Mouse (Mus musculus) T-helper 2 cell (primary cell): Measurements from ENCODE around the gene Coa4.

Experiments
- in situ Hi-C: fragments of 300-600 bp; cut with MboI, MseI; formaldehyde crosslinking; loops from one replicate; pipeline ENCODE4 v1.15.1; 2025; ENCODE audit warnings: high pct_unique_total_duplicates

Gene Coa4

DNA sequence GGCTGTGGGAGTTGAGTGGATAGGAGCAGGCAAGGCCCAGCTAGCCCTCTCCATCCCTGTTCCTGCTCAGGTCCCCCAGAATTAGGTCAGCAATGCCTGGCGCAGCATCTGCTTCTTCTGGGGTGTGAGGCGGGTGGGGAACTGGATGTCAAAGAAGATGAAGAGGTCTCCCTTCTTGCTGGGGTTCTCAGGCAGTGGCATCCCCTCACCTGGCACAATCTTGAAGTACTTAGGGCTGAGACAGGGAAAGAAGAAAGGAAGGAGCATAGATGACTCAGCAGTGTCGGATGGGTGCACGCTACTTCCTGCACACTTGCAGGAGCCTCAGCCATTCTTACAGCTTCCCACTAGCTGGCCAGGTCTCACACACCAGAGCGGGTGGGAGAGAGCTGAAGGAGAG lies 33.8 kb upstream of the Coa4 start:
- in situ Hi-C loops: no loop called here

DNA sequence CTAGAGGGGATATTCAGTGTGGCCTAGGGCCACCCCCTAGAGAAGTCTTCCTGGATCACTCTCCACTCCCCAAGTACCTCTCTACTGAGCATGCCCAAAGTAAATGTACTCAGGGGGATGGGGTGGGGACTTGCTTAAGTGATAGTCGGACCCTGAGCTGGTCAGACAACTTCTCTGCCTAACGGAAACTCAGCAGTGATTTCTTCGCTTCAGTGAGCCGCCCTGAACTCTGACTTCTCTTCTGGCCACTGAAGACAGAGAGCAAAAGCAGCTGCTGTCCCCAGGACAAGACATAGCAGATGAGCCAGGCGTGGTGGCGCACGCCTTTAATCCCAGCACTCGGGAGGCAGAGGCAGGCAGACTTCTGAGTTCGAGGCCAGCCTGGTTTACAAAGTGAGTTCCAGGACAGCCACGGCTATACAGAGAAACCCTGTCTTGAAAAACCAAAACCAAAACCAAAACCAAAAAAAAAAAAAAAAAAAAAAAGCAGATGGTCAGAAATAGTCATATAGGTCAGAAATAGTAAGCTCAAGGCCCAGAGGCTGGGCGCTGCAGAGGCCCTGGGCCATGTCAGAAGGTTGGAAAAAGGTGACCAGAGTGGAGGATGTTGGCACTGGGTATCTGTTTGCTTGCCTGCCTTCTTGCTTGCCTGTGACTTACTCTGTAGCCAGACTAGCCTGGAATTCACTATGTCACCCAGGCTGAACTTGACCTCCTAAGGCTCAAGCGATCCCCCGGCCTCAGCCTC lies 32.0 kb upstream of the Coa4 start:
- in situ Hi-C loops: no loop called here

DNA sequence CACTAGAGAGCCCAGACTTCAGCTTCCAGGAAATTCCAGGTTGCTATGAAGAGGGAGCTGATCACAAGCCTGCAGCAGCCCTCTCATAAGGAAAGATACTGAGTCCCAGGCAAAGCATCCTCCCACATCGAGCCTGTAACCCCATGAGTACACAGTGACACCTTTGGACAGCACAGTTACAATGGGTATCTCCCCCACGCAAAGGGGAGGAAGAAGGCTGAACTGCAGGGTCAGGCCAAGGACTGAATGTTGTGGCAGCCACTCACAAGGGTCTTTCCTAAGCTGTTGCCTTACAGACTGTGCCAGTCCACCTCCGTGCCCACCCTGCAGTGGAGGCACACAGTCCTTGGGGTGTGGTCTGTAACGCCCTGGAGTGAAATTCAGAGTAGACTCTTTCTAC lies 30.4 kb upstream of the Coa4 start:
- in situ Hi-C loops: no loop called here

DNA sequence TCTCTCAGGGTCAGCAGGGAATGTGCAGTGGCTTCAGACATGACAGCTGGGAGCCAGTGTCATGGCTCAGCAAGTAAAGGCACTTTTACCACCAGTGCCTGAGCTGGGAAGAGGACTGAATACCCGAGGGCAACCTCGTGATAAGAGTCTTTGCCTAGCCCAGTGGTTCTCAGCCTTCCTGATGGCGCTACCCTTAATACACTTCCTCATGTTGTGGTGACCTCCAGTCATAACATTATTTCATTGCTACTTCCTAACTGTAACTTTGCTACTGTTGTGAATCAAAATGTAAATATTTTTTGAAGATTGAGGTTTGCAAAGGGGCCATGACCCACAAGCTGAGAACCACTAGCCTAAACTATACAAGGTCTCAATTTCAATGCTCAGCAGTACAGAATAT lies 28.2 kb upstream of the Coa4 start:
- in situ Hi-C loops: no loop called here

DNA sequence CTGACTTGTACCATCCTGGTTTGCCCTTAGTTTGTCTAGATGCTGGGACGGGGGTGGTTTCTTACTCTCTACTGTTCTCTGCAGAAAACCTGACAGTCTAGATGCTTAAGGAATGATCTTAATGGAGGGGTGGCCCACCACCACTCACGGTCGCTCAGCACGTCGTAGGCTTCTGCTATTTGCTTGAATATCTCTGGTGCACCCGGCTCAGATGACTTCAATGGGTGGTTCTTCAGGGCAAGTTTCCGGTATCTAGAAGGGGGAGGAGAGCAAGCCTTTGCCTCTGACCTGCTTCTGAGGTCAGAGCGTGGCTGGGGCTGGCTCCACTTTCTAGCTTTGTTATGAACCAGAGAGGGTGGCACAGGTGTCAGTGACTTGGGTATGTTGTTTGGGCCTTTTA lies 25.3 kb upstream of the Coa4 start:
- in situ Hi-C loops: no loop called here

DNA sequence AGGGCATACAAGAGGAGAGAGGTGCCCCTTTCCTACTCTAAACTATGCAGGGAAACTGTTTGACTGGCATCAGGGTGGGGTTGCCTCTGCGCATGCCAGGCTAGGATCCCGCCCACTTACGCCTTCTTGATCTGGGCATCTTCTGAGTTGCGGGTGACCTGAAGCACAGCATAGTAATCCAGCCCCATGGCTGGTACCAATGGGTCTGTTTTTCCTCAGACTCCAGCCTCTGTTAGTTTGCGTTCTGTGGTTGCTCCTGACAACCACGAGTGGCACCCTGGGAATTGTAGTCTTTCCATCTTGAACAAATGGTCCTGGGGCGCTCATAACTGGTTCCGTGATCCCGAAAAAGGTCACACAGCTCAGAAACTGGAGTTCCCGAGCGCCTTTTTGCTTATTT lies 22.3 kb upstream of the Coa4 start, which contains the start of gene Dnajb13:
TSS of gene Dnajb13 (minus strand) at position 388 of the 400 bp plus-strand sequence.
- in situ Hi-C loops: no loop called here

DNA sequence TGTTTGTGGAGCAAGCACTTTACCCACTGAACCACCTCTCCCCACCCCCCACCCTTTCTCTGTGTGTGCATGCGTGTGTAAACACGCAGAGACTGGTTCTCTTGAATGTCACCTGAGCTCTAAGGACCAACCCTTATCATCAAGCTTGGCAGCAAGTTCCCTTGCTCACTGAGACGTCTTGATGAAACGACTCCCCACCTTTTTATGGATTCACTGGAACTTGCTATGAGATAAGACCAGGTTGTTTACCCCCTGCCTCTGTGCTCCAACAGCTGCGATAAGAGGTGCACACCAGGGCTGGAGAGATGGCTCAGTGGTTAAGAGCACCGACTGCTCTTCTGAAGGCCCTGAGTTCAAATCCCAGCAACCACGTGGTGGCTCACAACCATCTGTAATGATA lies 16.7 kb upstream of the Coa4 start:
- in situ Hi-C loops: no loop called here

DNA sequence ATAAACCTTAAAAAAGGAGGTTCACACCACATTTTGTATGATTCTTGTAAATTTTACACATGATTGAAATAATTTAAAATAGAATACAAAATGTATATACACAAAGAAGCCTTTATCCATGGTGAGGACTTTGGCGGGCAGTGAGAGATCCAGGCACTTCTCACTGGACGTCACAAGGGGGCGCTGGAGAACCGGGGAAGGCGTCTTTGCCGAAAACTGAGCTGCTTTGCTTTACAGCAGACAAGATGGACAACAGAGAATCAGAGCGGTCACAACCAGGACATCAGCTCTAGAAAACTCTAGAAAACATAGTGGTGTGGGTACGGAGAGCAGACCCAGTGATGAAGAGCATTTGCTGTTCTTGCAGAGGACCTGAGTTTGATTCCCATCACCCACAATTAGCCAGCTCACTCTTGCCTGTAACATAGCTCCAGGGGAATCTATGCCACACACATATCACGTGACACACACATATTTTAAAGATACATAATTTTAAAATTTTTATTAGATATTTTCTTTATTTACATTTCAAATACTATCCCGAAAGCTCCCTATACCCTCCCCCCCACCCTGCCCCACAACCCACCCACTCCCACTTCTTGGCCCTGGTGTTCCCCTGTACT lies 16.1 kb upstream of the Coa4 start:
- in situ Hi-C loops: no loop called here

DNA sequence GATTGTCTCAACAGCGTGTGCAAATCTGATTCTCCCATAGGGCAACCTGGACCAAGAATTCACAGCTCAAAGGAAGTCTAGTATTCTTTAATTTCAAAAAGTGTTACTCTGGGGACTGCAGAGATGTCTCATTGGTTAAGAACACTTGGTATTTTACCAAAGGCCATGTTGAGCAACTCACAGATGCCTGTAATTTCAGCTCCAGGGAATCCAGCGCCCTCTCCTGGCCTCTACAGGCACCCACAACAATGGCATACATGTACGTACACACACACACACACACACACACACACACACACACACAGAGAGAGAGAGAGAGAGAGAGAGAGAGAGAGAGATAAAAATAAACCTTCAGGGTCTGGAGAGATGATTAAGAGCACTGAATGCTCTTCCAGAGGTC lies 14.6 kb upstream of the Coa4 start:
- in situ Hi-C loops: no loop called here

DNA sequence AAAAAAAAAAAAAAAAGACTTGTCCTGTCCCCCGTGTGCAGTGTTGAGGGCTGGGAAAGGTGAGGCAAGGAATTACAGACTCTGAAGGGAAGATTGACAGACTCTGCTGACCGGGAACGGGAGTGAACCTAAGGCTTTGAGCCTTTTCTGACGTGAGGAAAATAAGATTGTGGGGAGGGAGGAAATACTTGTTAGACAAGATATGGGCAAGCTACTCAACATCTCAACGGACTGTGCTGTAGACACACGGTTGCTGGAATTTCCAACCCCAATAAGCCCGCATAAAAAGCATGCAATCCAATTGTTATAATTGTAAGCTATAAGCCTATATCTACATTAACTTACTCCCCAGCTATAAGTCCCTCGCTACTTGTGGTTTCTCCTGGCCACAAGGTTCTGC lies 12.2 kb upstream of the Coa4 start:
- in situ Hi-C loops: no loop called here

DNA sequence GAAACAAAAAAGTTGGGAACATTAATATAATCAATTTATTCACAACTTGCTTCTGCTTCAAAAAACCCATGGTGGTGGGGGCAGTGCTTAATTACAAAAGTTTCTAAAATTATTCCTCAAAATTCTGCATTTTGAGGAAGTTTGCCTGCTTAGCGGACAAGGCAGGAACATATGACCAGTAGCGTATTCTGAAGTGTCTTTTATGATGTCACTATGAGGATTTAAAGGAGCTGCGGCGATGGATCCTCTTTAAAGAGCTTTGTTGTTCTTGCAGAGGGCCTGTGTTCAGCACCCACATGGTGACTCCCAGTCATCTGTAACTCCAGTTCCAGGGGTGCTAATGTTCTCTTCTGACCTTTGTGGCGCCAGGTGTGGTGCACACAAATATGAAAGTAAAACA lies 6.1 kb upstream of the Coa4 start:
- in situ Hi-C loops: no loop called here

DNA sequence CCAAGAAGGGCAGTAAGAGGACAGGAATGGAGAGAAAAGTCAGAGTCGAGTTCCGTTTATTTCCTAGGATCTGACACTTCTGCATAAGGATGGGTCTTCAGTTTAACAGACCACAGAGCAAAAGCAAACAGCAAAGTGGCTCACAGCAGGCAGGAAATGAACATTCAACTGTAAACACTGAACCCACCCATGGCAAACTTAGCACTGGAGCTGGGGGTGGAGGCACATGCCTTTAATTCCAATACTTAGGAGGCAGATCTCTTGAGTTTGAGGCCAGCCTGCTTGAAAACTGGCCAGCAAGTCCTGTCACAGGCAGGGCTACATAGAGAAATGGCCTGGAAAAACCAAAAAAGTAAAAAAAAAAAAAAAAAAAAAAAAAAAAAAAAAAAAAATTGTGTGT lies 3.4 kb upstream of the Coa4 start:
- in situ Hi-C loops: no loop called here

DNA sequence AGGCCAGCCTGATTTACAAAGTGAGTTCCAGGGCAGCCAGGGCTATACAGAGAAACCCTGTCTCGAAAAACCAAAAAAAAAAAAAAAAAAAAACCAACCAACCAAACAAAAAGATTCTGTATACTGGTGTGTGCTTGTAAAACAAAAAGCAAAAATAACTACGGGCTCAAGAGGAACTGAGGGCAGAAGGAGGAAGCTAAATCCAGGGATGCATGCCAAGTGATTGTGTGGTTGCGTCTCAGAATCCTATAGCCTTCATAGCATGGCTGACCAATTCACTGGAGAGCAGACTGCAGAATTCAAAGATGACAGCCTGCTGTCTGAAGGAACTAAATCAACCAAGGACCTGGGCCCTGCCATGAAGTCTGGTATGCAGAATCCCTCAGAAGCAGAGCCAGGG lies 2.7 kb upstream of the Coa4 start:
- in situ Hi-C loops: no loop called here

DNA sequence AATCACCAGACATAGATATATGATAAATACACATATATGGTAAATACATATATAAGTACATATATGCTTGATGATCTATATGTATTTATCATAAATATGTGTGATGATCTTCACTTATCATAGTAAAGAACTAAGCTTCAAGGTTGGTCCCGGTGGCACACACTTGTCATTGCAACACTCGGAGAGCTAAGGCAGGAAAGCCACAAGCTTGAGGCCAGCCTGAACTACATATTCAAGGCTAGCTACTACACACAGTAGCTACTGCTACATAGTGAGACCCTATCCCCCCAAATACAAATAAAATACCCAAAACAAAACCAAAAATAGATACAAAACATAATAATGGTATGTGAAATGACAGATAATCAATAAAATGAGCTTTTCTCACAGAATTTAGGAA lies 1.0 kb upstream of the Coa4 start:
- in situ Hi-C loops: no loop called here

DNA sequence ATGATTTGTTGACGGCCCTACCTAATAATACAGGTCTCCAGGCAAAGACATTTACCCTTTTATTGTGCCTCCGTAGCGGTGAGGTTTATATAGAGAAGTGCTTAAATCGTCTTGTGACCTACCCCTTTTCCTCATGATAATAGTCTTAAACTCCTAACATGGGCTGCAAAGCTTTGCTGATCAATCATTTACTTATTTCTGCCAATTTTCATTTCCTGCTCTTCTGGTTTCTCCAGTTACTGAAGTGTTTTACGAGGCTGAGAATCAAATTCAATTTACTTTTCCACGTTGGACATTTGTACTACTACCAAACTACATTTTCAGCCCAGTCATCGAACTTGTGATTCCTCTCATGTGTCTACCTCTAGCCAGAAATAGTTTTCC lies 640 bp downstream of the Coa4 start:
- in situ Hi-C loops: no loop called here

DNA sequence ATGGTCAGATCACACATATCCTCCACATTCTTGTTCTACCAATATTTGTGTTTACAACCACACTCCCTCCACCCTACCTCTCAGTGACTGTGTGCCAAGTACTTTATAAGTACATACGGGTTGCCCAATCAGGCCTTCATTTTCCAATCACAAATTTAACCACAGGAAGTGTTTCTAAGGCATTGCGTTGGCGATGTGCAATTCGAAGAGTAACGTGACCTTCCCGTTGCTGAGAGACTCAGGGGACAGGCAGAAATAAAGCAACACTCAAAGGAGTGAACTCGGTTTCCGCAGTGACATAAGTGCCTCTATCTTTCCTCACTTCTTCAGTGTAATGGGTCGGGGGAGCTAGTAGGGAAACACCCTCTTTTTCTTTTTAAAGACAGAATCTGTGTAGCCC lies 2.6 kb downstream of the Coa4 start:
- in situ Hi-C loops: no loop called here

DNA sequence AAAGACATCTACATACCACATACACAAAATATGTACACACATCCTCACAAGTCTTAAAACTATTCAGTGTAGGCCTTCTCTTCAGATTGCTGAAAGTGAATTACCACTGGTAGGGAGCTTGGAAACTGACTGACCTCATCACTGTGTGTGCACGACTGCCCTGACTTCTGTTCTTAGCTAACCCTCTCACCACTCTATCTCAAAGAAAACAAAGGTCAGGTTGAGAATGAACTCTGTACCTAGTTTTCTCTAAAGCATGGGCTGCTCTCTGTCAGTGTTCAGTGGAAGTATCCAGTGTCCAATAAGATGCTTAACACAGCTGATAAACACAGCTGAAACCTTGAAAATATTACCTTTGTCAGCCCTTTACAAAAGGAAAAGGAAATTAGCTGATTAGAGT lies 7.6 kb downstream of the Coa4 start:
- in situ Hi-C loops: no loop called here

DNA sequence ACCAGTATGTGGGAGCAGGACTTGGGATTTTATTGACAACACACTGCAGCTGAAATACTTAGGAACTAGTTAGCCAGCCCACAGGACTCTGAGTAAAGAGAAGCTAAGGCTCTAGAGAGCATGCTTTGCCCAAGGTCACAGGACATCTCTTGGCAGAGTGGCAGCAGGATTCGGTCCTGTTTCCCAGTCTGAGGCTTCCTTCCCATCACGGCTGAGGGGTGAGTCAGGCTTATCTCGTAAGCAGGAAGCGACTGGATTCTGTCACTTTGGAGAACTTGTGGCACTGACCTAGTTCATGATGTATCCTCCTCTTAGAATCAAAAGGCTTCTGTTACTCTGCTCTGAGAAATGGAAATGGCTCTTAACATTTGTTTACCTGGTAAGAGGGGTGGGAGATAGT lies 10.8 kb downstream of the Coa4 start:
- in situ Hi-C loops: no loop called here

DNA sequence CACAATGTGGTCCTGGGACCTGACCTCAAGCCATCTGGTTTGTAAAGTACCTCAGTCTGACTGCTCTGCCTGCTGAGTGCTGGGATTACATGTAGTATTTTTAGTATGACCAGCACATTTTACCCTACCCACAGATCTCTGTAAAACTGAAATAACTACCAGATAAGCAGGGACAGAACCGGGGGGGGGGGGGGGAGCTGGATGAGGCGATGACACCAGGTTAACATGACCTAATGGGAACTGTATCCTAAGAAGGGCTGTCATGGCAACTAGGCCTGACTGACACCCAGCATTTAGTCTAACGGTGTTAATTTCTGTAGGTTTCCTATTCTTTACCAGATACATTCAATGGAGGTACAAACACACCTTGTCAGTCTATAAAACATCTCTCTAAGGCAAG lies 12.9 kb downstream of the Coa4 start:
- in situ Hi-C loops: no loop called here

DNA sequence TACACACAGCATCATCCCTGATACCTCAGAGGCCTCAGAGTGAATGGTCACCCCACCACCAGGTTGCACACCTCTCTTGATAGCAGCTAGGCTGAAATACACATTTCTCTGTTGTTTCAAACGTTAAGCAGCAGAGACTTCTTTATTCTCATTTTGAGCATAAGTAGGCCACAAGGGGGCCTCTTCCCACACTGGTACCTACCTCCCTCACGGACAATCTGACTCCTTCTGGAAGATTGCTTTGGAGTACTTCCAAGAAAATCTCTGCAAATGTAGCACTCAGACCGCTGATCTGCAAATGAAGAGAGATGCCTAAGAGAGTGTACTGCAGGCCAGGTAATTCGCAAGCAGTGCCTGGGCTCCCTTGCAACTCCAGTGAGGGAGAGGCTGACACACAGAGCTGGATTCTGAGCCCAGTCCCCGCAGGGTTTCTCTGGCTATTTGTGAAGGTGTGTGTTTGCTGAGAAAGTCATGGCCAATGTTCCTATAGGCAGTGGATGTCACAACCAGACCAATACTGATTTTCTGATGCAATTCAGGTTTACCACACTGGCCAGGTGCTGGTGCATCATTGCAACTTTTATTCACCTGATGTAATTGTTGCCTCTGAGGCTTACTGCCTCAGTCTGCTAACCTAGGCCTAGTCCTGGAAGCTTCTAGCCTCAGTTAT lies 13.6 kb downstream of the Coa4 start:
- in situ Hi-C loops: no loop called here

DNA sequence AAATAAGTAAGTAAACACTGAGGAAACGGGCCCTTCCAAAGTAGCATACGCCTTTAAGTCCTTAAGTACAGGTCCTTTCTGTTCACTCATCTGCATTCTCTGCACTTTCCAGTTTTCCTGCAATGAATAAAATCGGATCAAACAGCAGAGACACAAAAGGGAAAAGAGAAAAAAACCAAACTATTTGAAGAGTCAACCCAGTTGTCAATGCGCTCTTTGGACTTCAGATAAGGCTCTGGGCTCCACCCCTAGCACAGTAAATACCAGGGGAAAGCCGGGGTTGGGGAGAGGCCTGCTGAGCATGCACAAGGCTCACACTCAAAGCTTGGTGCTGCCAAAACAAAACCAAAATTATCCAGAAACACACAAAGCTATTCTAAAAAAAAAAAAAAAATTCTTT lies 18.1 kb downstream of the Coa4 start:
- in situ Hi-C loops: no loop called here

DNA sequence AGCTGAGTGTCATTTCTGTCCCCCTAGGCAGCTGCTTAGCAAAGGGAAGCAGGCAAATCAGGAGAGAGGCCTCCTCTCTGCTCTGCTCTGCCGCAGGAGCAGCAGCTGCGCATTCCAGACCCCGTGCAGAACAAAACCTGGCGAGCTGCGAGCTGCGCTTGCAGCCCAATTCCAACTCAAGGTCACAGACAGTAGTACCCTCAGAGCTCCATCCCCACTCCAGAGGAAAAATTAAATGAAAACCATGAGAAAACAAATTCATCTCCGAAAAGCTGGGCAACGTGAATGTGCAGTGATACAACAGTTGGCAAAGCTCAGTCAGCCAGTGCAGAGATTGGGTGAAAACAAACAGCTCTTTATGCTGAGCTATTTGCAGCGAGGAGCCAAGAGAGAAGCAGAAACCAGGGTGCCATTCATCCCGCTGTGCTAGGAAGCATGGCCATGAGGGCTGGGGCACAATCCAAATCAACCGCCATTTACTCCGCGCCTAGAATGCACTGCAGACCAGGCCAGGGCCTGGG lies 18.6 kb downstream of the Coa4 start:
- in situ Hi-C loops: no loop called here

DNA sequence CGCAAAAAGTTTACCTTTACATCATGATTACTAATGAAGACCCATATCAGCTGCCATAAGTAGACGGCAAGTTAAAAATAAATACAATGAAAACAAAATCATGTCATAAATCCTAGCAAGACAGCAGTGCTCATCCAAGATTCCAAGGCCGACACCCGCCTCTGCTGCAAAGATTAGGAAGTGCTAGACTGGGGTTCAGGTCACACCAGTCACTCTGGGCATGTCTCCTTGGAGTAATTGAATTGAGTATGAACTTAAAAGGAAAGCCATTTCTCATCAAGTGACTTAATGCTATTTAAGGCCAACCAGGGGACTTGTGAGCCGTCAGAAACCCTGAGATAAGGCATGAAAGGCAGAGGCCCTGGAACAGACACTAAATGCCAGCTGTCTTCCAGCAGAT lies 20.4 kb downstream of the Coa4 start:
- in situ Hi-C loops: no loop called here
